Mouse (Mus musculus): ENCODE data around the gene Ppp1ca.

Gene Ppp1ca

GRCm38 (mm10) chr19:4187303-4187702 is 4.6 kb upstream of the Ppp1ca start:
- no peak for DNase-seq

GRCm38 (mm10) chr19:4189051-4189620 is 2.7 kb upstream of the Ppp1ca start:
- no peak for DNase-seq

- no peak for DNase-seq
Measured at GRCm38 (mm10) chr19:4190831-4191334, 982 bp upstream of the Ppp1ca start, which contains the start of gene Tbc1d10c. TSS of gene Tbc1d10c (minus strand) at chr19:4191284.

GRCm38 (mm10) chr19:4192251-4192985 is 553 bp downstream of the Ppp1ca start:
- DNase-seq: no peak

GRCm38 (mm10) chr19:4193129-4193528 is 1.3 kb downstream of the Ppp1ca start:
- DNase-seq: no peak

- DNase-seq: no peak
Measured at GRCm38 (mm10) chr19:4194021-4194724, 2.3 kb downstream of the Ppp1ca start.

GRCm38 (mm10) chr19:4194776-4195650 is 3.1 kb downstream of the Ppp1ca start:
- peak; percentile 81 for DNase-seq

GRCm38 (mm10) chr19:4196048-4196447 is 4.2 kb downstream of the Ppp1ca start:
- no peak for DNase-seq

- no peak for DNase-seq
Measured at GRCm38 (mm10) chr19:4196548-4196947, 4.7 kb downstream of the Ppp1ca start.

- DNase-seq: no peak
Measured at GRCm38 (mm10) chr19:4197180-4197579, 5.3 kb downstream of the Ppp1ca start.

- DNase-seq: peak; percentile 94
Measured at GRCm38 (mm10) chr19:4201291-4201909, 9.5 kb downstream of the Ppp1ca start, which contains the start of gene Rad9a. TSS of gene Rad9a (minus strand) at chr19:4201662.

- DNase-seq: no peak
Measured at GRCm38 (mm10) chr19:4202149-4202548, 10.3 kb downstream of the Ppp1ca start.

- no peak for DNase-seq
Measured at GRCm38 (mm10) chr19:4203148-4203547, 11.3 kb downstream of the Ppp1ca start.

GRCm38 (mm10) chr19:4203604-4204326 is 11.9 kb downstream of the Ppp1ca start:
- DNase-seq: no peak

GRCm38 (mm10) chr19:4204889-4205288 is 13.0 kb downstream of the Ppp1ca start:
- no peak for DNase-seq

GRCm38 (mm10) chr19:4206971-4207370 is 15.1 kb downstream of the Ppp1ca start:
- peak; percentile 70 for DNase-seq

GRCm38 (mm10) chr19:4208563-4208962 is 16.7 kb downstream of the Ppp1ca start:
- no peak for DNase-seq

GRCm38 (mm10) chr19:4211891-4212588 is 20.2 kb downstream of the Ppp1ca start:
- DNase-seq: no peak

GRCm38 (mm10) chr19:4213524-4213974 is 21.7 kb downstream of the Ppp1ca start:
- DNase-seq: no peak

- DNase-seq: no peak
Measured at GRCm38 (mm10) chr19:4214071-4214770, 22.4 kb downstream of the Ppp1ca start, which contains the start of the genes Clcf1 and AC109138.7. TSS of gene Clcf1 (plus strand) at chr19:4214238. TSS of gene AC109138.7 (plus strand) at chr19:4214357.

Data from cerebellum, adult 11 months (tissue).